Mouse (Mus musculus) adipocyte (in vitro differentiated cells): Measurements from ENCODE around the gene Cit.

Experiments
- DNase-seq: peaks from one replicate; pipeline ENCODE4 v3.0.0-alpha.2; 2016; ENCODE audit warnings: low spot score

The Cit gene

DNA sequence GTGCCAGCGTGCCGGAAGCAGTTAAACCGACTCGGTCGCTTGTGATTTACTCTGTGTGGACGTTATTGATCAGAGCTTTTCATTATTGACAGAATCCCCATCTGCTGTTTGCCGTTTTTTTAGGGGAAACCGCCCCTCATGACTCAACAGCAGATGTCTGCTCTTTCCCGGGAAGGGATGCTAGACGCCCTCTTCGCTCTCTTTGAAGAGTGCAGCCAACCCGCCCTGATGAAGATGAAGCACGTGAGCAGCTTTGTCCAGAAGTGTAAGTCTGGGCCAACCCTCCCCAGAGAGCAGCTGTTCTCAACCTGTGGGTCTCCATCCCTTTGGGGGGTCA is 5.9 kb downstream of the Cit start:
- no peak for DNase-seq

DNA sequence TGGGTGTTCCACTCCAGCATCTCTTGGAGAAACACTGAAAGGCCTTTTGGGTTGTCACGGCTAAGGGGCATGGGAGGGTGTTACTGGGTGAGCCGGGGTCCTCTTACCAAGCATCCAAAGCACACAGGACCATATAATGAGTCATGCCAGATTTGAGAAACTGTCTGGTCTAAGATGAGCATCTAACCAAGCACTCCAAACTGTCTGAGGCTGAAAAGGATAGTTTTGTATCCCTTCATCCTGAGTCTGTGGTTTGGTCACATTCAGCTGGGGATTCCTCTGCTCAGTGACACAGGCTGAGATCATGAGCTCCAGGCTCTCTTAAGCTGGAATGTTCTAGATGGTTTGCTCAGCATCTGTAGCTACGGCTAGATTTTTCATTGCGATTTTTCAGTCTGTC is 7.4 kb downstream of the Cit start:
- DNase-seq = no peak

DNA sequence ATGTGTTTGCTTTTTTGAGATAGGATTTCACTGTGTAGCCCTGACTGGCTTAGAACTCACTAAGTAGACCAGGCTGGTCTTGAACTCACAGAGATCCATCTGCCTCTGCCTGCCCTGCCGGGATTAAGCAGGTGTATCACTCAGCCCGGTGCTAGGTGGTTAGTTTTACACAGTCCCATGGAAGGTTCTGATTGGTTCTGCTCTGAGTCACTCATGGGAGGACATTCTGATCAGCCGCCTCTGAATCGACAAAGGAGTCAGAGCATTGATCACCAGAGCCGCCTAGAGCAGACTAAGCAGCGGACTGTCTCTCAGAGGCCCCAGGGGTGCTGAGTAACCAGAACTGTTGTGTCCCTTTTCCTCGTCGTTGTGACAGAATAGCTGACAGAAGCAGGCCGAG is 8.6 kb downstream of the Cit start:
- no peak for DNase-seq

DNA sequence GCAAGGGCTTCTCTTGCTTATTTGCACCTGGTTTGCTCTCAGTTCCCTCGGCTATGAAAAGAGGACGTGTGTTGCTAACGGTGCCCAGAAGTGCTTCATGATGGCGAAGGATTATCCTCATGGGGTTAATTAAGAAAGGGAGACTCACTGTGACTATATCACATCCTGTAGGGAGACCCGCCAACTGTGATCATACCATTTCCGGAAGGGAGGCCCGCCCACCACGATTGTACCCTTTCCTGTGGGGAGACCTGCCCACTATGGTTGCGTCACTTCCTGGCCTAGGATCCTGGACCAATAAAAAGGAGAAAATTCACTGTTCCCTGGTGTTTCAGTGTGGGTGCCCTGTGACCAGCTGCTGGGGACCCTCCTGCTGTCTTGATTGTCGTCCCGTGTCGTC is 9.3 kb downstream of the Cit start:
- no peak for DNase-seq

DNA sequence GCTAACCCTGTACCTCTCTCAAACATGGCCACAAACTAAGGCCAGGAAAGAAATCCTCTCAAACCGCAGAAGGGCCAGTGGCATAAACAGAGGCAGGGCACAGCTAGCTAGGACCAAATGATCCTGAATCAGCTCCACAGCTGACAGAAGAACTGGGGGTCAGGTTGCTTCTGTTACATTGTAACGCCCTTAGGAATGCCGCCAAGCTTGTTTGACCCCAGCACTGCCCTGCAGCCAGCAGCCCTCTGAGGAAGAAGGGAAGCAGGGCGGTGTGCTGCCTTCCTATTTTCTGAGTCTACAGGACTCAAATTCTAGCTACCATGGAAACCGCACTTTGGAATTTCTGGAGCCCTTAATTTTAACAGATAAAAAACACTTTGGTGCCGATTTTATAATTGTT is 13.6 kb downstream of the Cit start:
- DNase-seq = no peak

DNA sequence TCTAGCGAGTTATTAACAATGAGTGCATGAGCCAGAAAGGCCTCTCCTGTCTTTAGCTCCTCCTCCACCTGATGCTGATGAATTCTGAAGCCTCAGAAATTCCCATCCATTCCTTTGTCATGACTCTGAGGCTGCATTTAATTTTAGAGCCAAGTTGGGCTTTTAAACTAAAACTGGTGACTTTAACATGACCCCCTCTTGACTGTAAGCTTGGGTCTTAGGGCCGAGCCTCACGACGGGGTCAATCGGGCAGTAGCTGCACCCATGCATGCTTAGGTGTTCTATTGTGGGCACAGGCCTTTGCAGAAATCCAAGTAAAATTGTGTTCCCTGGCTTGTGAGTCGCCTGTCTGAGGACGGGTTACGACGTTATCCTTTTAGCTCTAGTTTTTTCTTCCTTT is 14.4 kb downstream of the Cit start:
- no peak for DNase-seq

DNA sequence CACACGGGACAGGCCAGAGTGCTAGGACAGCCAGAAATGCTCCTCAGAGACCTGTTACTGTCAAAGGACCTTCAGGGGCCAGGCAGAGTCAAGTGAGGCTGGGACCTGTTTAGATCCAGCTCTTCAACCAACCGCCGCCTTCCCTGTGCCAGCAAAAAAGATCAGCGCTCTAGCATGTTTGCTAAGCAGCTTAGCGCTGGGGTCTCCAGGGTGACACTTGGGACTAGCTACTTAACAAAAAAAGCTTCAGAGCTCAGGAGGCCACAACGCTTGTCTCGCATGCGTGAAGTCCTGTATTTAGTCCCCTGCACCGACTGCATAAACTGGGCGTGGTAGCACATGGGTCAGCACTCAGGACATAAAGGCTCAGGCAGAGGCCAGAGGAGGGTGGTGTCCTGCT is 16.9 kb downstream of the Cit start:
- DNase-seq = no peak

DNA sequence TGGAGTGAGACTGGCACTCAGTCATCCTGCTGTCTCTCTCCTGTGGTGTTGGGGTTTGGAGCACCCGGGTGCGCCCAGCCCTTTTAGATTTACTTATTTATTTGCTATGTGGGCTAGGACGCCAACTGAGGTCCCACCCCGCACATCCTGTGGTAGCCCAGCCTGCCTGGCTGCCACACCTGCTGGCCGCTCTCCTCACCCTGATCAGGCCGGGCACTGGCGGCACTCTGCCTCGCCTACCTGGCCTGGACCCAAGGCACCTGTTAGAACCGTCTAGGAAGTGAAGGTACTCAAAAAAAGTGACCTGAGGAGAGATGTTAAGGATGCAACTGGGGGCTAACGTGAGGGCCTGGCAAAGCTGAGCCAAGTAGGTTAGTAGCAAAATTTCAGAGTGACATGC is 17.4 kb downstream of the Cit start:
- no peak for DNase-seq

DNA sequence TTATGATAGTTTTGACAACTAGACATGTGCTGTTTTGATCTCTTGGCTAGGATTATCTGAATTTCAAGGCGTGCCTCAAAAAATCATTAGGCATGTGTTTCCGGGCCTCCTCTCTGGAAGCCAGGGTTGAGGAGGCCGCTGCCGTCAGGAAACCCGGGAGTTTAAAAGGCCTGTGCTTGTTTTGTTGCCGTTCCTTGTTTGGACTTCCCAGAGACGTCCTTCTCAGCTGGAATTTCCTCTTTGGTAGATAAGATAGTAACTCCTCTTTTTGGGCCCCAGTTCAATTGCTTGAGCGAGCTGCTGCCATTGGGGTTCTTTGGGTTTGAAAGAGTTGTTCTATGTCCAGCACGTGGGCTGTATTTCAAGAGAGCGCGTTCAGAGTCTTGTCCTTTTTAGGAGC is 21.2 kb downstream of the Cit start:
- DNase-seq = no peak

DNA sequence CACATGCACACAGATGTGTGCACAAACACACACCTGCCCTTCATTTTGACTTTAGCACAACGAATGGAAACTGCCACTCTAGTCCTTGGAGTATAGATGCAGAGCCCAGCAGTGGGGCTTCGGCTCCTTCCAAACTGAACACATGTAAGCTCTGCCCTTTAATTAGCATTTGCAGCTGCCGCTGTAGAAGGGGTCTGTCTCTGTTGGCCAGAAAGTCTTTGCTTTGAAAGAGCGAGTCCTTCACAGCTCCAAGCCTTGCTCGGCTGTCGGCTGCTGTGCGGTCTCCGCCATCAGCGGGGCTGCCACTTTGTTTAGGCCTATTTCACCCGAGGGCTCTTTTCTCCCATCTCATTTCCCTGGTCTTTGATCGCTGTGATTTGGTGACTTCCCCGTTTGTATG is 23.5 kb downstream of the Cit start:
- DNase-seq = no peak

DNA sequence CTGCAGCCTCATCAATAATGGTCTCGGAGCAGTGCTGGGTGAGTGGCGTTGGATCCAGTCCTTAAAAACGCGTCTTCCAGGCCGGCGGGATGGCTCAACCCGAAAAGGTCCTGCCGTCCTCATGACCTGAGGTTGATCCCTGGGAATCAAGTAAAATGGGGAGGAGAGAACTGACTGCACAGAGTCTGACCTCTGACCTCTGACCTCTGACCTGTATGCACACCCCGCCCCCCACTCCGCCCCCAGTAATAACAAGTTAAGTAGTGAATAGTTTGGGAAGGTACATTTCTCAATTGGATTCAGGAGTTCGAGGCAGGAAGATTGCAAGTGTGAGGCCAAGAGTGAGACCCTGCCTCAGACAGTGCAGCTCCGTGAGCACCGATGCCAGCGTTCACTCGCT is 24.1 kb downstream of the Cit start:
- DNase-seq = no peak

DNA sequence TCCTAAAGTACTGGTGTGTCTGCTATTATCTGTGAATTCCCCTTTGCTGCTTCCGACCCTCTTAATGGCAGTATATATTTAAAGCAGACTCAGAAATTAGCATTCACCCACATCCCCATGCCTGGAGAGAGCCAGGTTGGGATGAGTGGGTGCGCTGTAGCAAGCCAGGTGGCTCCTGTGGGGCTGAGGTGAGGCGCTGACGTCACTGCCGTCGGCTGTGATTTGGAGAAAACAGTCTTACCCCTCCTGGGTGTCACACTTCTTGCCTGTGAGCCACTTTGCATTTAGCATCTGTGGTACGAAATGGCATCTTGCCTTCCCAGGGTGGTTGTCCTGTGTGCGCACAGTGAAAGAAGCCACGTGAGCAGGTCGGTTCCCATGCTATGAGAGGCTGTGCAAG is 26.1 kb downstream of the Cit start:
- no peak for DNase-seq

DNA sequence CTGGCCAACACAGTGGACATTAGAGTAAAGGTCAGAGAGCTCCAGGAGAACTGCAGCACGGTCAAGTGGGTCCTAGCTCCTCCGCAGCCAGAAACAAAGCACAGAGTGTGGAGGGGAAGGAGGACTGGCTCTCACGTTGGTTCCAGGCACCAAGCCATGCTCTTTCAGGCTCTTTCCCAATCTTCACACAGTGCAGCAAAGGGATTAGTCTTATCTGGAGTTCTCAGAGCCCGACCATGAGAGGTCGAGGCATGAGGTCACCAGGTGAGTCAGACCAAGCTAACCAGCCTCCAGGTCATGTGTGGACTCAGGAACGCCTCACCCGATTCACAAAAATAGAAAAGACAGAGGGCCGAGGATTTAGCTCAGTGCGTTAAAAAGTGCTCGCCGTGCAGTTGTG is 27.0 kb downstream of the Cit start:
- peak; percentile 9 for DNase-seq

DNA sequence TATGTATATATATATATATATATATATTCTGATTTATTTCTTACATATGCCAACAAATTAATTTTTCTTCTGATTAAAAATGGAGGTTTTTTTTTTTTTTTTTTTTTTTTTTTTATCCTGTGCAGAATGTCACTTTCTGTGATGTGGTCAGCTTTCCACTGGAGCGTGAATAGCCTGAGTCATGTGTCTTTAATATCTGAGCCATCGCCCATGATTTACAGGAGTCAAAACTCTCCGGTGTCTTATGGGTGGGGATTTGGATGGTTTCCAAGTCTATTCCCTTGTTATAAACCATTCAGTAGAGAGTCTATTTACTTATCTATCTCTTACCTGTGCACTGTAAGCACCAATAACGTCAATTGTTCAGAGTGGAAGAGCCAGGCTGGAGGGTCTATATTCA is 27.9 kb downstream of the Cit start:
- no peak for DNase-seq

DNA sequence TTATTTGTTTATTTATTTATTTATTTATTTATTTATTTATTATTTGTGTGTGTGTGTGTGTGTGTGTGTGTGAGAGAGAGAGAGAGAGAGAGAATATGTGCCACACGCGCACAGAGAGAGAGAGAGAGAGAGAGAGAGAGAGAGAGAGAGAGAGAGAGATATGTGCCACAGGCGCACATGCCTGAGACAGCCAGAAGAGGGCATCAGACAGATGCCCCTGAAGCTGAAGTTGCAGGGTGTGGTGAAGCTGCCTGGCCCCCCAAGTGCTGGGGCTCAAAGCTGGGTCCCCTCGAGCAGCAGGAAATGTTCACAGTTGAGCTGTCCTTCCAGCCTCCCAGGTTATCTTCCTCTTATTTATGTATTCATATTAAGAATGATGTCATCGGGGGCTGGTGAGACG is 32.3 kb downstream of the Cit start:
- DNase-seq = no peak

DNA sequence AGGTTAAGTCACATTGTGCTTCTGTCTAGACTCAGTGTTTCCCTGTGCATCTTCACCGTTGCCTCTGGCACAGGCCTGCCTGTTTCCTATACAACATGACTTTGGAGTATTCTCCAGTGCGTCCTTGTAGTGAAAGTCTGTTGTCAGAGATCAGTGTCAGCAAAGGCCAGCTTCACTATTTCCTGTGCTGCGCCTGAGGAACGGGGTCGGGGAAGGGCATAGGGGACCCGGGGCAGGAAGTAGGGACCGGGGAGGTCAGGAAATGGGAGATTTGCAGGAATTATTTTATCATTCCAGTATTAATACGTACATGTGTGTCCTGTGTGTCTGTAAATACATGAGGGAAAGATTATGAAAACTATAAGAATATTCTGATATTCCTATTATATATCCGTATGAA is 37.1 kb downstream of the Cit start:
- DNase-seq = no peak

DNA sequence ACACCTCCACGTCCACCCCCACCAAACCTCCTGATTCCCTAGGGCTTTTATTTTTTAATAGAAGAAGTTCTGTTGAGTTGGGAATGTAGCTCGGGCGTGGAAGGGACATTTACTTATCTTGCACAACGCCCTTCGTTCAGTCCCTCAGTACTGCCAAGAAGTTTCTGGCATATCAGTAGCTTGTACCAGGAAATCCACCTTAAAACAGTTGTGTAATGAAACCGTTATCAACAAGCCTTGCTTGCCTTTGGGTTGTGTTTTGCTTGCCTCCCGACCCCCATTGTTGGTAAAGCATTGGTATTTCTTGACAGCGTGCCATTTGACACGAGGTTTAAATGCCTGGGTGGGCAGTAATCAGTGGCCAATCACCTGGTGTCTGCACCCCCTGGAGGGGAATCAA is 39.4 kb downstream of the Cit start:
- no peak for DNase-seq

DNA sequence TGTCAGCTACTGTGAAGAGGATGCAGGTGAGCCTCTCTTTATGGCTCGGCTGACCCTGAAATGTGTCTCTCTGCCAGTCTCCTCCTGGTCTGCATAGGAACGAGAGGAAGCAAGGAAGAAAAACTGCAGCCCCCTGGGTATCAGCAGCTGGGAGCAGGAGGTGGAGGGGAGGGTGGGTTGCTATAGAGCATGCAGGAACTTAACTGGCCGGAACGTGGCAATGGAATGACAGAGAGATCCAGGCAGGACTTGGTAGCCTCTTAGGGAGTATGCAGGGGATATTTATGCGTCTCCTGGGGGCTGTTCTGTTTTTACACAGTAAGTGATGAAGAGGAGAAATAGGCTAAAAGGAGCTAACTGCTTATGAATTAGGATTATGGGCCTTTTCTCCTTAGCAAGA is 48.7 kb downstream of the Cit start:
- no peak for DNase-seq

DNA sequence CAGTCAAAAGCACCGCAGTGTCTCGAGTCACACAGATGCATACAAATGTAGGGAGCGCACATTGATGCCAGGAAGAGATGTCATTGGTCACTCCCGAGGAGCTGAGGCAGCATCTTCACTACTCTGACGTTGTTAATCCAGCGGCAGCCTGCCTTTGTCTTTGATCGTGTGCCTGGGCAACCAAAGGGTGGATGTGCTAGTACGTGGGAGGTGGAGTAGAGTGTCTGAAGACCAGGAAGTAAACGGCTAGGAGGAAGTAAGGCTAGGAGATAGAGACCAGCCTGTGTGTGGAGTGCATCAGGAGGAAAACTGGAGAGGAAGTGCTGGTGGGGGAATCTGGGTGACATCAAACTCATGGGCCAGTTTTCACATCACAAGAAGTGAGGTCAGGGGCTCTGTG is 52.0 kb downstream of the Cit start:
- DNase-seq = no peak

DNA sequence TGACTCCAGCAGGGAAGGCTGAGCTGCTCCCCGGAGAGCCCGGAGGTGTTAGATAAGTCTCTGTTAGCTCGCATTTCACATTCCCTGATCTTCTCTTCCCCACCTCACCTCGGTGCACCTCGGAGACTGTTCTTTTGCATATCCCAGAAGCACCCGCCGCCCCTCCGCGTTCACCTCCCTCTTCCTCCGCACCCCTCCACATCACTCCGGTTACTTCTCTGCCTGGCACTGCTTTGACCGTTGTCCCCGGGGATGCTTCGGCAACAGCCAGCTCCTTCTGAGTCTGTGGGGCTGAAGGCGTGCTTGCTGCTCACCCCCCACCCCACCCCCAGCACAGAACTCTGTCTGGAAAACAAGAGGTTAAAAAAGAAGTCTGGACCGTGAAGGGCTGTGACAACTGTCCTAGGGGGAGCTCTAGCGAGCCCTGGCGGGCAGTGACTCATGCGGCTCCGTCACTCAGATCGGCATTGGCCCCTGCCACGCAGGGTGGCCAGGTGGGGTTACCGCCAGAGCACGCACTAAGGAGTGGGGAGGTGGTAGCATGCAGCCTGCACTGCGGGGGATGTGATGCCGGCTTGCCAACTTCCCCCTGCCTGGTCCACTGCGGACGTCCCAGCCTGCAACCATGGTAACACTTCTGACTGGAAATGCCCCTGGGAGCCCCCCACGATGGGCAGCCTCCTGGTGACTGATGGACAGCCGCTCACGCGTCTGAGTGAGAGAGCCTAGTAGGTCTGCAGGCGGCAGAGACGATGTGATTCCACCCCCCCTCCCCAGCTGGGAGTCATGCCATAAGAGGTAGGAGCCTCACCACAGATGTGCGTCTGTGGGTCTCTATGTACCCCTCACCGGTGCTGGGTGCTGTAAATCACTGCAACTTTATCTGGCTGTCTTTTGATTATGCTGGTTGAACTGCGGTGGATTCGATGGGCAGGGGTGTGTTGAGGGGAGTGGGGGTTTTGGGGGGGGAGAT is 62.2 kb downstream of the Cit start:
- no peak for DNase-seq

DNA sequence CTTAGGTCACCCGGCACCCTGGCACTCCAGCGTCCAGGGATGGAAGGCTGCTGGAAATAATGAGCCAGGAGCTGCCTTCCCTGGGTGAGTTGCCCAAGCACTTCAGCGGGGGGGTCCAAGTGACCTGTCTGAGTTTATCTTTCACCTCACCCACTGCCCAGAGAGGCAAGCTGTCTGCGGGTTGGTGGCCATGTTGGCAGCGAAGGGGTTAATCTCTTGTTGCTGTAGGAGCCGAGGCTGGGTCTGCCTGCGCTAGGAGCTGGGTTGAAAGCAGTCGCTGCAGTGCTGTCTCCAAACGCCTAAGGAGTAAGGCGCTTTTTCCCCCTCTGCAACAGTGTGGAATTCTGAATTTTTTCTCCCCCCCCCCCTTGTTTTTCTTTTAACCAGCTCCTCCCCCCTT is 63.2 kb downstream of the Cit start:
- no peak for DNase-seq

DNA sequence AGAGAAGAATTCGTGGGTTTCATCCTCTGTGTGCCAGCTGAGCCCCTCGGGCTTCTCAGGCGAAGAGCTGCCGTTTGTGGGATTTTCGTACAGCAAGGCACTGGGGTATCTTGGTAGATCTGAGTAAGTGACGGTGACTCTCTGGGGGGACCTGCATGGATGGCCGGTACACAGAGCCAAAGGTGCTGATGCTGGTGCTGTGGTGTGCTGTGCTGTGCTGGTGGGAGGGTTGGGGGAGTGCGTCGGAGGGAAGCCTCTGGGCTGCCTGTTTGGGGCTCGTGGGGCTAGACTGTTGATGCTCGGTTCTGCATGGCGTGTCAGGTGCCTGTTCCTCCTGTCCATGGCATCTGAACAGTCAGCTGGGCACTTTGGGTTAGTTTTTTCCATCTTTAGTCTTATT is 63.6 kb downstream of the Cit start:
- DNase-seq = no peak

DNA sequence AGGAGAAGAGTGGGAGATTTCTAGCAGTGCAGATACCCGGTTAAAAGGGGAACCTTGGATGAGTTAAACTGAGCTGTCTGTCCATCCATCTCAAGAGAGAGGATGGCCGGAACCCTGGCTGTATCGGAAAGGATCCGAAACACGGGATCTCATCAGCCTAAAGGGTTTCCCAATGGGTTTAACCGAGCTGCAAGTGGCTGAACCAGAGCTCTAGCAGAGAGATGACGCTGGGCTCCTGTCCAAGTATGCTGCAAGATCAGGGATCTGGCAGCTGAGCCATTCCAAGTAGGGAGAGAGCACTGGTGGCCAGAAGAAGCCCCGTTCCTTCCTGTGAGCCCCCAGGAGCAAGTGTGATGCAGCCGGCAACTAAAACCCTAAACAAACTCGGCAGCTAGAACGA is 64.0 kb downstream of the Cit start:
- DNase-seq = peak; percentile 80

DNA sequence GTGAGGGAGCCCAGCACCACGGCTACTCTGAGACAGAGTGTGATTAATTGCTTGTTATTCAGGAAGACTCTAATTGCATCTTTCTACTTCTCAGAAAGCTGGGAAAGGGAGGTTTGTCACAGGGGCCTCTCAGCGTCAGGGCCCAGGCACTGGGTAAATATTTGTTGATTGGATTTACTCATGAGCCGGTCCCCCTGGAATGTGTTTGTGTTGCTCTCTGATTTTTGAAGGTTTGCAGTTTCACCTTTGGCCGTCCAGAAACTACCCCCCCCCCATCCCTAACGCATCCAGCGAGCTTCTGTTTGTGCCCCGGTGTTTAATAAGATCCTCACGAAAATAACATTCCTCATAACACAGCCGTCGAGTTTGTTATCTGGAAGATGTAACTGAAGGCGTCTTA is 65.4 kb downstream of the Cit start:
- DNase-seq = no peak

DNA sequence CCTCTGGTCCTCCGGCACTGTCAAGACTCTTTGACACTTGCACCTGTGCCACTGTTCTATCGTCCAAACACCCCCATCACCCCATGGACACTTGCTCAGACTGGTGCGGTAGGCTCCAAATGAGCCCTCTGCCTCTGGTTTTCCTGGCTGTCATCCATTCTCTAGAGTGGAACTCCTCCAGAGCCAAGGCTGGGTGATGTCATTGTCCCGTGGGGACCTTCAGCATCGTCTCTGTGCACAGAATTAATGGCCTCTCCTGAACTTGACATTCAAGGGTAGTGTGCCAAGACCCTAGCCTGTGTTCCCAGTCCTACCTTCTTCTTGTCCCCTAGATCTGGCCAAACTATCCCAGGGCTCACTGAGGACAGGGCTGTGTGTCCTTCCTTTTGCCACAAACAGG is 70.4 kb downstream of the Cit start:
- peak; percentile 72 for DNase-seq
